Mouse (Mus musculus) hindbrain, postnatal 0 days (tissue): Measurements from ENCODE around the gene Plcl2. TPM values are rescaled to one million over a fixed set of nuclear protein-coding genes. Genes with fewer than 3 reads are reported as not detected.

Source experiments
- ATAC-seq: fragments of 200-750 bp; cut with Nextera tagmentation; 2 replicates; pipeline ENCODE4 v1.8.0; 2017; ENCODE audit warnings: mild to moderate bottlenecking, moderate TSS enrichment, moderate library complexity
- DNase-seq: peaks from one replicate; pipeline ENCODE4 v3.0.0-alpha.2; 2015; ENCODE audit warnings: low spot score
- H3K27ac ChIP-seq: fragments of 300-500 bp; sonication (generic); 2 replicates; pipeline ENCODE4 v1.5.1; 2014; ENCODE audit warnings: mild to moderate bottlenecking
- H3K27me3 ChIP-seq: fragments of 300-500 bp; sonication (generic); 2 replicates; pipeline ENCODE4 v1.6.1; 2014; ENCODE audit warnings: low read length, mixed read lengths; ENCODE audit not compliant: insufficient read depth
- H3K36me3 ChIP-seq: fragments of 300-500 bp; sonication (generic); 2 replicates; pipeline ENCODE4 v1.6.1; 2014; ENCODE audit warnings: low read length, mixed read lengths; ENCODE audit not compliant: insufficient read depth
- H3K4me1 ChIP-seq: fragments of 300-500 bp; sonication (generic); 2 replicates; pipeline ENCODE4 v1.6.1; 2014; ENCODE audit warnings: antibody characterized with exemption, low read length, mixed read lengths; ENCODE audit not compliant: insufficient read depth
- H3K4me2 ChIP-seq: fragments of 300-500 bp; sonication (generic); 2 replicates; pipeline ENCODE4 v1.6.1; 2014; ENCODE audit warnings: low read depth, mild to moderate bottlenecking, low read length, moderate library complexity, mixed read lengths
- H3K4me3 ChIP-seq: fragments of 300-500 bp; sonication (generic); 2 replicates; pipeline ENCODE4 v1.5.1; 2014; ENCODE audit warnings: low read length
- H3K9ac ChIP-seq: fragments of 300-500 bp; sonication (generic); replicated peaks from 2 replicates; pipeline ENCODE4 v1.6.1; 2014; ENCODE audit warnings: mild to moderate bottlenecking, low read length, moderate library complexity, mixed read lengths
- H3K9me3 ChIP-seq: fragments of 300-500 bp; sonication (generic); 2 replicates; pipeline ENCODE4 v1.6.1; 2016; ENCODE audit warnings: low read length, mixed read lengths
- CTCF ChIP-seq: IDR thresholded peaks from 2 replicates; pipeline ENCODE4 v1.5.1; 2016; ENCODE audit warnings: antibody characterized with exemption, control low read depth, low read depth
- WGBS: fragments of 180-500 bp; shearing (Covaris S2); extraction: QIAGEN DNeasy Blood & Tissue Kit; methylation state at CpG from one replicate; pipeline ENCODE4 v1.1.7; 2014; 5-methylcytosine and 5-hydroxymethylcytosine counted together
- polyA plus RNA-seq: library from polyadenylated mRNA; unstranded; fragments of >200 nt; fragmentation: Nextera tagmentation; extraction: Ambion mirVana; gene quantifications from 2 replicates; pipeline ENCODE4 v1.2.1, GENCODE M21; 2015
- total RNA-seq: library from RNA; depleted of rRNA; stranded (reverse); fragments of >200 nt; gene quantifications from 2 replicates; pipeline ENCODE4 v1.2.3, GENCODE M21; 2014

Plcl2 gene
- total and polyA plus RNA-seq, 2 experiments from 2014 or later: 8.3 to 41.2 TPM

DNA sequence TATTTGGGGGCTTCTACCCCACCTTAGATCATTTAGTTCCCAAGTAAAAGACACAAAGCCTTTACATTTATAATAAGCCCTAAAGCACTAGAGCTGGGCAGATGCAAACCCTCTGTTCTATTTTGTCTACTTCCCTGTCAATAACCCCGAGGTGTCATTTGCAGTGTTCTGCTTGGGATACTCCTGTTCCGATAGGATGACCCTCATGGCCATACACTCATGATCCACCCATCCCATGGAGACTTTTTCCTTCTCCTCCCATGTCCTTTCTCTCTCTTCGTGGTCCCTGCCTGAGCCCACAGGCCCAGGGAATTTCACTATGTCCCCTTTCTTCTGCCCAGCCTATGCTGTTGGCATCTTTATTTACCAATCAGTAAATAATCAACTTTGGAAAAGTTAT is 20.8 kb upstream of the Plcl2 start:
- Histone ChIP-seq H3K9ac (no peak overlapping the region), H3K36me3 (no peaks in the 10 kb centered on the region), H3K4me3 (no peak overlapping the region), H3K27ac (no peak overlapping the region), H3K4me2 (no peak overlapping the region), H3K4me1 (no peaks in the 10 kb centered on the region), H3K27me3 (no peaks in the 10 kb centered on the region), H3K9me3 (no peaks in the 10 kb centered on the region)
- ATAC-seq (no peak), DNase-seq (no peak)
- 82% methylated on average over 3 of the region's 3 CpGs for WGBS
- no peak for TF ChIP-seq CTCF

DNA sequence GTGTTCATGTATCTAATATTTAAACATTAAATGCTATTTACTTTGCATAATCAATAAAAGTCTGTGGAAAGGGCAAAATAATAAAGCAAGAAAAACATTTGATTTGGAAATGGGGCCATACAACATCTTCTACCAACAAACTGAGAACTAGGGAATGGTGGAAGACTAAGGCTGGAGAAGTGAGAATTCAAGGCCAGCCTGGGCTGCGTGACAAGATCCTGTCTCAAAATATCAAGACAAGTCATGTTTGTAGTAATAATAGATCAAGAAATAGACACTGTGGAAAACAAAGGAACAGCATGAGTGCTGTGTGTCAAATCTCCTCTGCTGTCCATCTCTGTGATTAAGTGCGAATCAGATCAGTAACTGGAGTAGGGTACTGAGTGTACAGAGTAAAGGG is 20.3 kb upstream of the Plcl2 start:
- WGBS: 74% methylated on average over 2 of the region's 2 CpGs
- Histone ChIP-seq H3K4me3 (no peak overlapping the region), H3K9ac (no peak overlapping the region), H3K4me1 (no peaks in the 10 kb centered on the region), H3K27me3 (no peaks in the 10 kb centered on the region), H3K4me2 (no peak overlapping the region), H3K9me3 (no peaks in the 10 kb centered on the region), H3K36me3 (no peaks in the 10 kb centered on the region), H3K27ac (no peak overlapping the region)
- no peak for DNase-seq
- TF ChIP-seq CTCF: no peak
- no peak for ATAC-seq

DNA sequence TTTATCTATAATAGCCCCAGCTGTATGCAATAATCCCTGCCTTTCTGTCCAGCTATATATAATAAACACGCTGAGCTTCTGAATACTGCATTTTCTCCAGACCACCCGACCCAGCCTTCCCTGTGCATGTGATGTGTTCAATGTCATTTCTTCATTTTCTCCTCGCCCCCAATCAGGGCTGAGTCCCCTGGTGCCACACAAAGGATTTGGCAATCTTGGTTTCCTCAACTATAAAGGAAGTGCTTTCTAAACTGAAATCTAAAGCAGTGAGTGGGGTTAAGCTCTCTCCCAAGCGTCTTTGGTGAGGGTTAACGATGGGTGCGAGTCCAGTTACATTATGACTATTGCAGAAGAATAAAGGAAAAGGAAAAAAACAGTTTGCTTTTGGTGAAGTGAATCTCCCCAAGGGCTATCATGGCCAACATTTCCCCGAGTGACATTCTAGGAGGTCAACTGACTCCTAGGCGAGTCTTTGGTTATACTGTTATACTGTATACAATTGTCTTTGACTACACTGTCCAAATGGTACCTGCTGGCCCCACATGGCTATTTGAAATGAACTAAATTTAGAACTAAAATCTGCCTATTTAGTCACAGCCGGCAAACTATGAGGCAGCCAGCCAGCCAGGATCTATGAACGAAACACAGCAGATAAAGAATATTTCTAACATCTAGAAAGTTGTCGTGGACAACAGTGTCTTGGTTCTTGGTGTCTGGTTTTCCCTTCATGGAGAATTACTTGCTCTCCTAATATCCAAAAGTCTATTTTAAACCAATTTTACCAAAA is 18.4 kb upstream of the Plcl2 start:
- no peak for DNase-seq
- Histone ChIP-seq H3K9ac (no peak overlapping the region), H3K4me1 (no peaks in the 10 kb centered on the region), H3K4me3 (no peak overlapping the region), H3K27ac (no peak overlapping the region), H3K9me3 (no peaks in the 10 kb centered on the region), H3K36me3 (no peaks in the 10 kb centered on the region), H3K27me3 (no peaks in the 10 kb centered on the region), H3K4me2 (no peak overlapping the region)
- no peak for TF ChIP-seq CTCF
- 87% methylated on average over 11 of the region's 11 CpGs for WGBS
- no peak for ATAC-seq

DNA sequence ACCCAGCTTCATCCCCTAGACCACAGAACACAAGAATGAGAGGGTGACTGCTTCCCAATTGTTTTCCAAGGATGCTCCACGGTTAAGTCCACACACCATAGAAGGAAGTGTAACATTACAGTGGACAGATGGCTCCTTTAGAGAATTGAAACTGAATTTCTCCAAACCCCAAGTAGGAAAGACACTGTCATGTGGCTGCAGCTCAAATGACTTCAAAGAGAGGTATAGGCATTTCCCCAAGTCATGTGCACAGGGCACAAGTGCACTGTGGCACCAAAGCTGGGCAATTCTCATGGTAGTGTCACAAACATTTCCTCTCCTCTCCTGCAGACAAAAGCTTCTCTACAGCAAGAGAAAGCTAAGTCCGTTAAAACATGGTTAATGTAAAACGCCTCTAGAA is 17.7 kb upstream of the Plcl2 start:
- Histone ChIP-seq H3K9ac (no peak overlapping the region), H3K4me3 (no peak overlapping the region), H3K36me3 (no peaks in the 10 kb centered on the region), H3K27me3 (no peaks in the 10 kb centered on the region), H3K9me3 (no peaks in the 10 kb centered on the region), H3K4me2 (no peak overlapping the region), H3K27ac (no peak overlapping the region), H3K4me1 (no peaks in the 10 kb centered on the region)
- WGBS: 83% methylated on average over 3 of the region's 3 CpGs
- TF ChIP-seq CTCF: no peak
- ATAC-seq: no peak
- no peak for DNase-seq

DNA sequence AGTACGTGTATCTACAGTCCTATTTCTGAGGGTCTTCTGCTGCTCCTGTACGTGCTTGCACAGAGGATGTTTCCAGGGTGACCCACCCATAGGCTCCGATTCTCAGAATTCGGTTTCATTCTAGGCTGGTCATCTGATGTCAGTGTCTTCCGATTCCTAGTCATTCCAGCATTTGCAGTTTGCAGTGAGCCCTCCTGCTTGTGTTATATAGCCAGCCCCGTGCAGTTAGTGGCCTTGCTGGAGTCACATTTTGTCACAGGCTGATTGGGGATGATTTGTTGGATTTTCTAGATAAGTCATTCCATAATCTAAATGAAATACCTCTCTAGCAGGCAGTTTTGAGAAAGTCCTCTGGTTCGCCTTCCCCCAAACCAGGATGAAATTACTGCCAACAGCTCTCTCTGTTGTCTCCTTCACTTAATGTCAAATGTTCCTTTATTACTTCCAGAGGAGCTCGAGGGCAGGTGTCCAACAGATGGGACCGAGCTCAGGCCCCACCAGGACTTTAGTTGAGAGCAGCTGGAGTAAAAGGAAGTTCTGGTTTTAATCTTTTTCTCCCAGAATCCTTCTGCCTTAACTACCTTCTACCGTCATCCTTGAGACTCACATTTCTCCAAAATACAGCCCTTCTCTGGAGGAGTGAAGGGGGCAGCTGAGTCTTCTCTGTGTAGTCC is 13.8 kb upstream of the Plcl2 start:
- no peak overlapping the region for H3K4me2 ChIP-seq
- no peaks in the 10 kb centered on the region for H3K27me3 ChIP-seq
- WGBS: 61% methylated on average over 10 of the region's 10 CpGs
- ATAC-seq (no peak), DNase-seq (peak; percentile 60)
- no peak overlapping the region for H3K27ac ChIP-seq
- no peak for TF ChIP-seq CTCF
- H3K36me3 ChIP-seq: no peaks in the 10 kb centered on the region
- H3K4me1 ChIP-seq: no peaks in the 10 kb centered on the region
- no peak overlapping the region for H3K4me3 ChIP-seq
- H3K9ac ChIP-seq: no peak overlapping the region
- H3K9me3 ChIP-seq: no peaks in the 10 kb centered on the region

DNA sequence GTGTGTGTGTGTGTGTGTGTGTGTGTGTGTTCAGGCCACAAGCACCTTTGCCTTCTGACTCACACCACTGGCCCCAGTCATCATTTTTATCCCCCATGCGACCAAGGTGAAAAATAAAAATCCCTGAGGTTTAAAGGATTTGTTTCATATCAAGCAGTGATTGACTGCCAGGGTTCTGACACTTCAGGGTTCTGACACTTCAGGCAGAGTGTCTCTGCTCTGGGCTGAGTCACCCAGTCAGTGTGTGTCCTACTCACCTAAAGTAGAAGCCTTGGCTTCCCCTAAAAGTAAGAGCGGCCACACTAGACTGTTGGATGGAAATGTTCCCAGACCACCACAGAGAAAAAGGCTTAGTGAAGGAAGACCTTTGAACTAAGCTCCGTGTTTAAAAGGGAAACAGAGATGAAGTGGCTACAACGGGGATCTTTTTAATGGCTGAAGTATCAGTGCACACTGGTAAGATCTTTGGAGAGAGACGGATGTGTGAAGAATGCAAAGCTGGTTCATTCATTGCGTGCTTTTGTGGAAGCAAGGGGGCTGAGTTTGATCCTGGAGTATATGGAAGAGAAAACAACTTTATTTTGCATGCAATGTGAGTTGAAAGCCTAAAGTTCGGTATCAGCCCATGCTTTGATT is 11.0 kb upstream of the Plcl2 start:
- no peaks in the 10 kb centered on the region for H3K36me3 ChIP-seq
- H3K9me3 ChIP-seq: no peaks in the 10 kb centered on the region
- no peaks in the 10 kb centered on the region for H3K27me3 ChIP-seq
- DNase-seq (peak; percentile 12), ATAC-seq (no peak)
- no peaks in the 10 kb centered on the region for H3K4me1 ChIP-seq
- H3K4me2 ChIP-seq: no peak overlapping the region
- no peak overlapping the region for H3K9ac ChIP-seq
- H3K4me3 ChIP-seq: no peak overlapping the region
- TF ChIP-seq CTCF: no peak
- no peak overlapping the region for H3K27ac ChIP-seq
- WGBS: 45% methylated on average over 7 of the region's 7 CpGs
